Mouse (Mus musculus) liver, embryonic 14.5 days (tissue): Measurements from ENCODE around the gene Nprl3.

ENCODE experiments used
- CTCF ChIP-seq: IDR thresholded peaks from 2 replicates; pipeline ENCODE4 v1.5.1; 2016; ENCODE audit warnings: antibody characterized with exemption, low read depth, control low read depth
- EP300 ChIP-seq: IDR thresholded peaks from 2 replicates; pipeline ENCODE4 v1.6.1; 2016; ENCODE audit warnings: antibody characterized with exemption, low read depth

DNA sequence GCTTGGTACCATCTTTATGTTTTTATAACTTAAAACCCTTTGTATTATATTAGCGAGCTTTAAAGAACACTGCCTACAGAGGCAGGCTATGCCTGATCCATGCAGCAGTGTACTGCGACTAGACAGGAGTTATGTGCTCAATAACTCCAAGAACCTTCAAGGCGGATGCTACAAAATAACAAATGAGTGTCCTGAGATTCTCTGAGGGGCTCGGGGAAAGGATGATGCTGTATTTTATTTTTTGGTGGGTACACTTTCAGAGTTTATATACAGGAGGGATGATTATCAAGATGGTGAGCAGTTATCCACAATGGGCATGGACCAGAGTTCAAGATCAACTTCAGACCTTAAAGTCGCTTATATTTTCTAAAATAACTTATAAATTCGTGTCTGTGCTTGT, 731 bp downstream of the Nprl3 start:
- TF ChIP-seq CTCF, result no peak
- no peak for TF ChIP-seq EP300
